Mouse (Mus musculus): ENCODE measurements around the gene Vps18. TPM values are rescaled to one million over a fixed set of nuclear protein-coding genes. Genes with fewer than 3 reads are reported as not detected.
A peak's percentile ranks its signal among the peaks of the same experiment; 100 is the strongest.

Gene Vps18
- polyA plus RNA-seq, 1 experiment, result 18.2 TPM

GRCm38 (mm10) chr2:119254976-119255375 is 33.6 kb upstream of the Vps18 start:
- Histone ChIP-seq H3K36me3 (ENCODE audit: control insufficient read depth, insufficient read depth) (no peaks in the 10 kb centered on the region), H3ac (ENCODE audit: control insufficient read depth, insufficient read length) (no peak overlapping the region), H3K4me2 (ENCODE audit: low read depth) (no peak overlapping the region), H3K4me3 (no peak overlapping the region), H3K79me2 (ENCODE audit: control insufficient read depth, insufficient read depth) (no peaks in the 10 kb centered on the region), H3K27me3 (ENCODE audit: control insufficient read depth, insufficient read depth, insufficient read length) (no peaks in the 10 kb centered on the region)
- TF ChIP-seq SRF (IDR thresholded peaks at IDR 0.05; ENCODE audit: control insufficient read depth, insufficient read length, low read depth), result no peak

- Histone ChIP-seq H3K4me3 (no peak overlapping the region), H3ac (ENCODE audit: control insufficient read depth, insufficient read length) (no peak overlapping the region), H3K27me3 (ENCODE audit: control insufficient read depth, insufficient read depth, insufficient read length) (no peaks in the 10 kb centered on the region), H3K79me2 (ENCODE audit: control insufficient read depth, insufficient read depth) (no peaks in the 10 kb centered on the region), H3K36me3 (ENCODE audit: control insufficient read depth, insufficient read depth) (no peaks in the 10 kb centered on the region), H3K4me2 (ENCODE audit: low read depth) (no peak overlapping the region)
- no peak for TF ChIP-seq CEBPB (IDR thresholded peaks at IDR 0.05; ENCODE audit: insufficient read depth, poor library complexity, severe bottlenecking)
- TF ChIP-seq USF1 (IDR thresholded peaks at IDR 0.05; ENCODE audit: low read depth), result no peak
- TF ChIP-seq E2F4 (IDR thresholded peaks at IDR 0.05; ENCODE audit: insufficient read depth), result no peak
- TF ChIP-seq TCF3 (IDR thresholded peaks at IDR 0.05; ENCODE audit: insufficient read length, low read depth), result no peak
- no peak for TF ChIP-seq POLR2A (IDR thresholded peaks at IDR 0.05; ENCODE audit: insufficient read length, low read depth)
Measured at GRCm38 (mm10) chr2:119260518-119260917, 28.0 kb upstream of the Vps18 start.

GRCm38 (mm10) chr2:119261326-119261725 is 27.2 kb upstream of the Vps18 start:
- Histone ChIP-seq H3K36me3 (ENCODE audit: control insufficient read depth, insufficient read depth) (no peaks in the 10 kb centered on the region), H3K4me2 (ENCODE audit: low read depth) (peak overlapping the region; percentile 87), H3ac (ENCODE audit: control insufficient read depth, insufficient read length) (no peak overlapping the region), H3K27me3 (ENCODE audit: control insufficient read depth, insufficient read depth, insufficient read length) (no peaks in the 10 kb centered on the region), H3K4me3 (no peak overlapping the region), H3K79me2 (ENCODE audit: control insufficient read depth, insufficient read depth) (no peaks in the 10 kb centered on the region)
- TF ChIP-seq USF1 (IDR thresholded peaks at IDR 0.05; ENCODE audit: low read depth) (no peak), MYOG (IDR thresholded peaks at IDR 0.05; ENCODE audit: control insufficient read depth in 1 of 3, insufficient read depth in 1 of 3, insufficient read length in 2 of 3, low read depth in 2 of 3) (no peak)

- Histone ChIP-seq H3K36me3 (ENCODE audit: control insufficient read depth, insufficient read depth) (no peaks in the 10 kb centered on the region), H3K4me3 (no peak overlapping the region), H3K4me2 (ENCODE audit: low read depth) (peak overlapping the region; percentile 87), H3K27me3 (ENCODE audit: control insufficient read depth, insufficient read depth, insufficient read length) (no peaks in the 10 kb centered on the region), H3K79me2 (ENCODE audit: control insufficient read depth, insufficient read depth) (no peaks in the 10 kb centered on the region), H3ac (ENCODE audit: control insufficient read depth, insufficient read length) (no peak overlapping the region)
- TF ChIP-seq TCF12 (IDR thresholded peaks at IDR 0.05; ENCODE audit: insufficient read depth, poor library complexity, severe bottlenecking) (no peak), MYOD1 (IDR thresholded peaks at IDR 0.05; ENCODE audit: control insufficient read depth in 1 of 3, insufficient read length in 2 of 3, low read depth in 2 of 3) (peak in 1 of 3 experiments; percentile 30), E2F4 (IDR thresholded peaks at IDR 0.05; ENCODE audit: insufficient read depth) (no peak), POLR2A (IDR thresholded peaks at IDR 0.05; ENCODE audit: insufficient read length, low read depth) (peak; percentile 27), CEBPB (IDR thresholded peaks at IDR 0.05; ENCODE audit: insufficient read depth, poor library complexity, severe bottlenecking) (0 out of 2 replicates have a peak, but pooled peaks have one; percentile 33)
Measured at GRCm38 (mm10) chr2:119262978-119263377, 25.6 kb upstream of the Vps18 start.

- peak overlapping the region; percentile 87 for H3K4me2 ChIP-seq (ENCODE audit: low read depth)
- no peaks in the 10 kb centered on the region for H3K79me2 ChIP-seq (ENCODE audit: control insufficient read depth, insufficient read depth)
- no peak overlapping the region for H3K4me3 ChIP-seq
- no peaks in the 10 kb centered on the region for H3K36me3 ChIP-seq (ENCODE audit: control insufficient read depth, insufficient read depth)
- TF ChIP-seq USF1 (IDR thresholded peaks at IDR 0.05; ENCODE audit: low read depth) (no peak), CEBPB (IDR thresholded peaks at IDR 0.05; ENCODE audit: insufficient read depth, poor library complexity, severe bottlenecking) (no peak), SRF (IDR thresholded peaks at IDR 0.05; ENCODE audit: control insufficient read depth, insufficient read length, low read depth) (no peak), TCF3 (IDR thresholded peaks at IDR 0.05; ENCODE audit: insufficient read length, low read depth) (no peak), REST (IDR thresholded peaks at IDR 0.05; ENCODE audit: insufficient read depth, insufficient read length) (no peak), MYOD1 (IDR thresholded peaks at IDR 0.05; ENCODE audit: control insufficient read depth in 1 of 3, insufficient read length in 2 of 3, low read depth in 2 of 3) (no peak), POLR2AphosphoS2 (IDR thresholded peaks at IDR 0.05; ENCODE audit: insufficient read length, low read depth) (no peak), POLR2A (IDR thresholded peaks at IDR 0.05; ENCODE audit: insufficient read length, low read depth) (no peak), TCF12 (IDR thresholded peaks at IDR 0.05; ENCODE audit: insufficient read depth, poor library complexity, severe bottlenecking) (no peak), MYOG (IDR thresholded peaks at IDR 0.05; ENCODE audit: control insufficient read depth in 1 of 3, insufficient read depth in 1 of 3, insufficient read length in 2 of 3, low read depth in 2 of 3) (no peak), MAX (IDR thresholded peaks at IDR 0.05; ENCODE audit: low read depth) (no peak), E2F4 (IDR thresholded peaks at IDR 0.05; ENCODE audit: insufficient read depth) (no peak)
- H3K27me3 ChIP-seq (ENCODE audit: control insufficient read depth, insufficient read depth, insufficient read length), result no peaks in the 10 kb centered on the region
- H3ac ChIP-seq (ENCODE audit: control insufficient read depth, insufficient read length), result no peak overlapping the region
Measured at GRCm38 (mm10) chr2:119263813-119264212, 24.7 kb upstream of the Vps18 start.

GRCm38 (mm10) chr2:119270286-119270642 is 18.3 kb upstream of the Vps18 start:
- no peak overlapping the region for H3K4me3 ChIP-seq

More at GRCm38 (mm10) chr2:119270286-119270642, 18.3 kb upstream of the Vps18 start:
- H3K79me2 ChIP-seq (ENCODE audit: control insufficient read depth, insufficient read depth), result no peaks in the 10 kb centered on the region
- no peaks in the 10 kb centered on the region for H3K27me3 ChIP-seq (ENCODE audit: control insufficient read depth, insufficient read depth, insufficient read length)
- H3ac ChIP-seq (ENCODE audit: control insufficient read depth, insufficient read length), result no peak overlapping the region
- no peaks in the 10 kb centered on the region for H3K36me3 ChIP-seq (ENCODE audit: control insufficient read depth, insufficient read depth)
- no peak for TF ChIP-seq MAX (IDR thresholded peaks at IDR 0.05; ENCODE audit: low read depth)
- TF ChIP-seq MYOD1 (IDR thresholded peaks at IDR 0.05; ENCODE audit: control insufficient read depth in 1 of 3, insufficient read length in 2 of 3, low read depth in 2 of 3), result no peak
- TF ChIP-seq E2F4 (IDR thresholded peaks at IDR 0.05; ENCODE audit: insufficient read depth), result no peak
- TF ChIP-seq USF1 (IDR thresholded peaks at IDR 0.05; ENCODE audit: low read depth), result no peak
- TF ChIP-seq TCF12 (IDR thresholded peaks at IDR 0.05; ENCODE audit: insufficient read depth, poor library complexity, severe bottlenecking), result no peak
- no peak for TF ChIP-seq SRF (IDR thresholded peaks at IDR 0.05; ENCODE audit: control insufficient read depth, insufficient read length, low read depth)
- no peak for TF ChIP-seq REST (IDR thresholded peaks at IDR 0.05; ENCODE audit: insufficient read depth, insufficient read length)
- TF ChIP-seq TCF3 (IDR thresholded peaks at IDR 0.05; ENCODE audit: insufficient read length, low read depth), result no peak
- TF ChIP-seq POLR2A (IDR thresholded peaks at IDR 0.05; ENCODE audit: insufficient read length, low read depth), result no peak
- no peak for TF ChIP-seq CEBPB (IDR thresholded peaks at IDR 0.05; ENCODE audit: insufficient read depth, poor library complexity, severe bottlenecking)
- no peak for TF ChIP-seq MYOG (IDR thresholded peaks at IDR 0.05; ENCODE audit: control insufficient read depth in 1 of 3, insufficient read depth in 1 of 3, insufficient read length in 2 of 3, low read depth in 2 of 3)
- H3K4me2 ChIP-seq (ENCODE audit: low read depth), result peak overlapping the region; percentile 81
